Mouse (Mus musculus) frontal cortex, adult 2 months (tissue): ENCODE measurements around the gene Ust. TPM values are rescaled to one million over a fixed set of nuclear protein-coding genes. Genes with fewer than 3 reads are reported as not detected.

Source experiments
- DNase-seq, 2 experiments: peaks; one replicate each; pipeline ENCODE4 v3.0.0; 2022; ENCODE audit warnings: low spot score in 1 of 2; ENCODE audit errors: extremely low spot score in 1 of 2
- polyA plus RNA-seq: library from polyadenylated mRNA; depleted of rRNA; stranded (reverse); fragments of >200 nt; gene quantifications from 2 replicates; pipeline ENCODE4 v1.2.3, GENCODE M21; 2012

Gene Ust
- polyA plus RNA-seq, 1 experiment = 14.5 TPM

DNA sequence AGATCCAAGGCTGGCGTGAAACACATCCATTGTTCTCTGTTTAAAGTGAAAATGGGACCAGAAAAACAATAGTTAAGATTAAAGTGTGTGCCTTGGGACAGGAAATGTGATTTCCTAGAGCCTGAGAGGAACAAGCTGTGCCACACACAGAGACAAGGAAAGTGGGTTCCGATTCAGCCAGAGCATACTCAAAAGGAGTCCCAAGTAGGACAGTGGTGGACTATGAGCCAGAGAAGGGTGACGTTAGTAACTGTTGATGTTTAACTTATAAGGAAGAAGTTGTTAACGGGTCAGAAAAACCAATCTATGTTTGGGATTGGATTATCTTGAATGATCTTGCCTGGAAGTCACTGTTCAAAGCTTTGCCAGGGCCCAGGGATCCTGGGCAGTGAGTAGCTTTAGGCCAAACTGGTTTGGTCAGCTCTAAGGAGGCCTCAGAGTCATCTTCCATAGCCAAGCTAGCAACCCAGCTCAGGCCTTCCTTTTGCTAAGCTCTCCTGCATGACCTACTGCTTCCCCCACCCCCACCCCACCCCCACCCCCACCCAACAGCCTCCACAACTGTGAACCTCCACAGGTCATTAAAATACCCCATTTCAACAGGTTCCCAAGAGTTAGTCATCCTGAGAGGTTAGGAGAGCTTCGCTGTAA lies 329.2 kb downstream of the Ust start:
- no peak for DNase-seq

DNA sequence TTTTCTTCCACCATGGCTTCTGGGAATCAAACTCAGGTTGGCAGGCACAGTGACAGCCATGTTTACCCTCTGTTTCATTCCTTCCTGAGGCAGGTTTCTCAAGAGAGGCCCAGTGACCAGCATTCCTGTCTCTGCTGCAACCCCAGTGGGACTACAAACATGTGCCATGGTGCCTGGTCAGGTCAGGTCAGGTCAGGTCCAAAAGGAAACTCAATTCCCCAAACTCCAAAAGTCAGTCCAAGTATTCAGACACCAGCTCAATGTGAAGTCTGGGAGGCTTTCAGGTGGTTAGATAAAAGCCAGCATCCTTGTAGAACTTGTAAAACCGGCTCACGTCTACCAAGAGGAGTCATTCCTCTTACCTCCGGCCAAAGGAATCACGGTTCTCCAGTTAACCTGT lies 333.0 kb downstream of the Ust start:
- DNase-seq = no peak

GRCm38 (mm10) chr10:8184711-8185110 lies 333.9 kb downstream of the Ust start:
- no peak for DNase-seq

DNA sequence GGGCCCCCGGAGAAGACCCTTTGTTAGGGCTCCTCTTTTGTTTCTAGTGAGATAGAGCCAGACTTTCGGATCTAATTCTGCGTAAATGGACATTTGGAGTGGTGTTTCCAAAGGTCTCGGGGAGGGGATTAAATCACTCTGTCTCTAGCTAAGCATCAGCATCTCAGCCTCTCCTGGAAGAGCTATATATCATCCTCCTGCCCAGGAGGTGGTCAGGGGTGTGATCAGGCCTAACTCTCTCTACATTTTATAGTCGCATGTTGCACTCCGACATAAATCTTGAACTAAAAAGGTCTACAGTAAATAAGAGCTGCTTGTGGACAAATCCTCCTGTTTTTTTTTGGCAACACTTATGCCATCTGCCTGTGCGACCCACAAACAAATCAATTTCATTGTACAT lies 335.5 kb downstream of the Ust start:
- no peak for DNase-seq

DNA sequence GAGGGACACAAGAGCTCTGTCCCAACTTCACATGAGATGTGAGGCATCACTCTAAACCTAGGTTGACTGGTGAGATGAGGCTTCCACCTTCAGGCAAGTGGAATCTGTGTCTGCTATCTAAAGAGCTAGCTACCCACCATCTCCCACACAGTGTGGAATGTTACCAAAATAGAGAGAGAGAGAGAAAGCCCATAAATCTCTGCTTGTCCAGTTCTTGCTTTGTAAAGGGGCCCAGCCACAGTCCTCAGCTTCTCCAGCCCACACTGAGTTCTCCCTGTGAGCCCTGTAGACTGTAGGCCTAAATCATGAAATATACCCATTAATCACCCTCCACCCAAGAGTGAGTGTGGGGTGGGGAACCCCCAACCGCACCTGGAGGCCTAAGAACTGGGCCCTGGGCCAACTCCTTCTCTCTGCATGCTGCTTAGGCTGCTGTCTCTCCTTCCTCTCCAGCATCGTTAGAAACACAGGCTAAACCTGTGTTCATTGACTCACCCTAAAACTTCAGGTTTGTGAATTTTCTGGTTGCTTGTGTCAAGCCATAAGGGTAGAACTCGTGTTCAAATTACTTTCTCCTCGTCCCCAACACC lies 336.9 kb downstream of the Ust start:
- DNase-seq = no peak

GRCm38 (mm10) chr10:8177618-8178017 lies 341.0 kb downstream of the Ust start:
- DNase-seq = no peak

DNA sequence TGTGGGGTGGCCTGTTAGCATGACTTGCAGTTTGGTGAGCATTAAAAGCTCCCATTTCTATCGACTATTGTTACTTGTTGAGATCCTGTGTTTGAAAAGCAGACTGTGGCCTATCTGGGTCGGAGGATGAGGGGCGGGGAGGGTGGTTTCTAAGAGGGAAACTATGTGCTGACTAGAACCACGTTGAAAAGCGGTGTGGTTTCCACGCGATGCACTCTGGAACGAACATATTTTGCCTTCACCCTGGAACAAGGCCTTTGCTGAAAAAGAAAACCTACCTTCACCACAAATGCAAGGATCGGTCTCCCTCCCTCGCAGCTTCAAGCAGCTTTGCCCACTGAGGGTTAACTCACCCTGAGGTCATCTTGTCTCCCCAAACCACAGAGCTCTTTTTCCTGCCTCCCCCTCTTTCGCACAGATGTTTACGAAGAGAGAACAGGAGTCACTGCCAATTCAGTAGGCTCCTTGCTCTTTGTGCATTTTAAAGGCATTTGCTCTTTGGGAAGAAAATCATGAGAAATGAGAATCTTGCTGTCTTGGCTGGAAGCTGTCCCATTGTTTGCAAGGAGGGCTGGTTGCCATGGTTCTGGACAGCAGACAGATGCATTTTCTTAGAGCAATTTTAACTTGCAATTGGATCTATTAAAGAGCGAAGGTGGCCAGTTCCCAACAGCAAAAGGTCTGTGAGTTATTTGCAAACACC lies 342.1 kb downstream of the Ust start:
- peak; percentile 11 to 51 for DNase-seq

GRCm38 (mm10) chr10:8176008-8176350 lies 342.6 kb downstream of the Ust start:
- DNase-seq = no peak

- no peak for DNase-seq
Measured at GRCm38 (mm10) chr10:8174697-8175096, 343.9 kb downstream of the Ust start.

DNA sequence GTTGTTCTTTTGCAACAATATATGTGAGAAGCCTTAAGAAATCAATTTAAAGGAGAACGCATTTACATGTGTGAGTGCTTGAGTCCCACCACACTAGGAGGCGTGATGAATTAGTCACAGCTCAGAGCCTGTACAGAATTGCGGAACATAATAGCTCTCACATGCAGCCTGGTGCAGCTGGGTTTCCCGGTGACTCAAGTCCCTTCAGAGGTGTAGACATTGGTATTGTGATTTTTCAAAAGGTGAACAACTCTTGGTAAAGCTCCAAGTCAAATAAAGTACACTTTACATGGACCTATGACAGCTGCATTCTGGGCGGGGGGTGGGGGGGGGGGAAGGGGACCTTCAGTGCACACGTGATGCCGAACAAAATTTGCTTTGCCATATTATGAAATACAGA lies 344.4 kb downstream of the Ust start:
- DNase-seq = peak; percentile 16 to 65

GRCm38 (mm10) chr10:8173032-8173431 lies 345.6 kb downstream of the Ust start:
- no peak for DNase-seq

- DNase-seq = no peak
Measured at GRCm38 (mm10) chr10:8171556-8171955, 347.1 kb downstream of the Ust start.
